Mouse (Mus musculus): ENCODE results near the gene Fibcd1.

GRCm38 (mm10) chr2:31858500-31858899, 12.7 kb upstream of the Fibcd1 start:
- no peak for TF ChIP-seq POLR2A (IDR thresholded peaks at IDR 0.05; ENCODE audit: borderline replicate concordance, insufficient read depth, low read length)
- no peak for TF ChIP-seq CTCF (IDR thresholded peaks at IDR 0.05; ENCODE audit: borderline replicate concordance, insufficient read depth, low read depth, low read length)

Data from cerebellum, adult 2 months (tissue).